Mouse (Mus musculus): Measurements from ENCODE around the gene Fcgr4.

- TF ChIP-seq CTCF (conservative IDR thresholded peaks at IDR 0.05; ENCODE audit: insufficient read depth, insufficient read length, low read depth, low read length) = no peak
- TF ChIP-seq POLR2A (IDR thresholded peaks at IDR 0.05; ENCODE audit: low read depth, low read length) = no peak
Observed at GRCm38 (mm10) chr1:171043594-171044153, 25.0 kb downstream of the Fcgr4 start.
